ENCODE assay signal across 8 mouse cellular contexts in the genomic region with DNA sequence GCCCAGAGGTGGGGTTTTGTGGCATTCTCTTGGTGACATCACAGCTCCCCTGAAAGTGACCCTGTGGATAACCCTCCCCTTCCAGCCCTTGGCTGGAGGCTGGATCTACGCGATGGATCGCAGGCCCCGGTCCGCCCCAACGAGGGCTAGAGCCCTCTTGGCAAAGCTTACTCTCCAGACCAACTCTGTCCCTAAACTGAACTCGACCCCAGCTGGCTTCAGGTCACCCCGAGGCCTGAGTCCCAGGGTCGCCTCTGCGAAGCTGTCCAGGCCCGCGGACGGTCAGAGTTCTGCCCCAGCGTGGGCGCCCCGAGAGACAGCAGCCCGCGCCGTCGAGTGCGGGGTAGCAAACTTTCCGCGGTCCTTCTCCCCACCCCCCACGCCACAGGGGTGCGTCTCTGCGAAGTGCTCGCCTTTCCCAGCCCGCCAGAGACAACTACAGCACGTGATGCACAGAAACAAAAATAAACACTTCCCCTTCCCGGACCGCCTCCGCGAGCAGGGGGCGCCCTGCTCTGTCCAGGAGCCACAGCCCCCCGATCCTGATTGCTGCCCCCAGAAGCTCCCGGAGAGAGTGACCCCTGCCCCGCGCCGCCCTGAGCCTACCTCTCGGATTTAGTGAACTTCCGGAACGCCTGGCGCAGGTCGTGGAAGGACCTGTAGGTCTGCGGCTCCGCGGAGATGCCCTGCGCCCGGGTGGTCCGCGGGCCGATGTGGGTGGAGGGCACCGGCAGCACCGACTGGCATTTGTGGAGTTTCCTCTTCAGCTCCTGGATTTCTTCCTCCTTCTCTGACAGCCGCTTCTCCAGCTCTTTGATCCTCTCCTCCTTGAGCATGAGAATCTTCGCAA. TPM values are rescaled to one million over a fixed set of nuclear protein-coding genes. Genes with fewer than 3 reads are reported as not detected.
DNase-seq lines count a peak whose midpoint lies in the region; ATAC-seq and TF ChIP-seq lines count a peak whose summit lies in the region.

No protein-coding gene starts in this region.

- TF ChIP-seq POLR2A in olfactory bulb, adult 2 months (IDR thresholded peaks at IDR 0.05; ENCODE audit: insufficient read depth, low read depth, low read length), result no peak

- H3K4me2 ChIP-seq in embryonic facial prominence, embryonic 11.5 days (ENCODE audit: low read depth, low read length), result peak overlapping the region; percentile 92
- H3K4me2 ChIP-seq in heart, embryonic 11.5 days, result peak overlapping the region; percentile 83
- peak overlapping the region; percentile 94 for H3K4me2 ChIP-seq in lung, embryonic 16.5 days (ENCODE audit: low read depth, low read length)

- no peaks in the 10 kb centered on the region for H3K9me3 ChIP-seq in embryonic facial prominence, embryonic 11.5 days (replicated peaks; ENCODE audit: control insufficient read depth, low read length)
- no peaks in the 10 kb centered on the region for H3K9me3 ChIP-seq in heart, embryonic 11.5 days (replicated peaks; ENCODE audit: control insufficient read depth, low read length)
- H3K9me3 ChIP-seq in lung, embryonic 16.5 days (ENCODE audit: control insufficient read depth, low read length), result no peaks in the 10 kb centered on the region

- H3K27me3 ChIP-seq in embryonic facial prominence, embryonic 11.5 days (ENCODE audit: control insufficient read depth, insufficient read depth, low read length), result no peaks in the 10 kb centered on the region
- no peaks in the 10 kb centered on the region for H3K27me3 ChIP-seq in heart, embryonic 11.5 days (ENCODE audit: control insufficient read depth, insufficient read depth, low read length)
- H3K27me3 ChIP-seq in lung, embryonic 16.5 days (ENCODE audit: control insufficient read depth, insufficient read depth, low read depth, low read length), result no peaks in the 10 kb centered on the region

- TF ChIP-seq CTCF in olfactory bulb, adult 2 months (IDR thresholded peaks at IDR 0.05; ENCODE audit: insufficient read depth, low read depth, low read length), result no peak

- no peaks in the 10 kb centered on the region for H3K4me1 ChIP-seq in embryonic facial prominence, embryonic 11.5 days (ENCODE audit: control insufficient read depth, insufficient read depth, low read length)
- 0 out of 2 replicates have a peak, but pooled peaks cover 5% of the 10 kb centered on the region for H3K4me1 ChIP-seq in heart, embryonic 11.5 days (ENCODE audit: control insufficient read depth, insufficient read depth, low read length)
- peaks cover 12% of the 10 kb centered on the region for H3K4me1 ChIP-seq in lung, embryonic 16.5 days (replicated peaks; ENCODE audit: control insufficient read depth, insufficient read depth, low read length)
- H3K4me1 ChIP-seq in olfactory bulb, adult 2 months (ENCODE audit: control insufficient read depth, insufficient read depth, low read length), result peaks cover 16% of the 10 kb centered on the region

- WGBS in embryonic facial prominence, embryonic 11.5 days, result under 1% methylated on average over 56 of the region's 56 CpGs
- under 1% methylated on average over 56 of the region's 56 CpGs for WGBS in heart, embryonic 11.5 days (ENCODE audit: insufficient replicate concordance)
- under 1% methylated on average over 56 of the region's 56 CpGs for WGBS in lung, embryonic 16.5 days
- WGBS in olfactory bulb, adult 2 months, result 2% methylated on average over 56 of the region's 56 CpGs

- H3K4me3 ChIP-seq in embryonic facial prominence, embryonic 11.5 days (ENCODE audit: low read depth, low read length), result peak overlapping the region; percentile 52
- H3K4me3 ChIP-seq in heart, embryonic 11.5 days (ENCODE audit: low read depth, low read length), result peak overlapping the region; percentile 86
- H3K4me3 ChIP-seq in lung, embryonic 16.5 days (ENCODE audit: low read length), result peak overlapping the region; percentile 83
- peak overlapping the region; percentile 47 for H3K4me3 ChIP-seq in olfactory bulb, adult 2 months (ENCODE audit: insufficient read depth, low read depth, low read length)

- no peak; the same call in 1 of the 2 replicates for ATAC-seq in embryonic facial prominence, embryonic 11.5 days (replicated peaks; ENCODE audit: insufficient number of reproducible peaks, low FRiP score, low TSS enrichment, low read depth)
- ATAC-seq in heart, embryonic 11.5 days (replicated peaks; ENCODE audit: insufficient number of reproducible peaks, low FRiP score, low TSS enrichment), result peak; percentile 63
- ATAC-seq in lung, embryonic 16.5 days (ENCODE audit: low read depth), result peak; percentile 57

- no peaks in the 10 kb centered on the region for H3K36me3 ChIP-seq in embryonic facial prominence, embryonic 11.5 days (replicated peaks; ENCODE audit: control insufficient read depth, insufficient read depth, low read depth, low read length)
- H3K36me3 ChIP-seq in heart, embryonic 11.5 days (ENCODE audit: control insufficient read depth, insufficient read depth, low read length), result no peaks in the 10 kb centered on the region
- H3K36me3 ChIP-seq in lung, embryonic 16.5 days (ENCODE audit: control insufficient read depth, insufficient read depth, low read length), result no peaks in the 10 kb centered on the region

- peak; percentile 28 for DNase-seq in thymus, postnatal 4 days
- DNase-seq in thymus, adult 18-20 months, result no peak
- DNase-seq in embryonic facial prominence, embryonic 11.5 days (ENCODE audit: low spot score), result peak; percentile 61
- peak; percentile 39 for DNase-seq in kidney, adult 9 months
- no peak for DNase-seq in T-cell, adult 2 months (ENCODE audit: low spot score)

- peak overlapping the region; percentile 57 for H3K27ac ChIP-seq in embryonic facial prominence, embryonic 11.5 days (replicated peaks; ENCODE audit: low read depth, low read length)
- peak overlapping the region; percentile 95 for H3K27ac ChIP-seq in heart, embryonic 11.5 days (ENCODE audit: low read depth, low read length)
- peak overlapping the region; percentile 93 for H3K27ac ChIP-seq in lung, embryonic 16.5 days (ENCODE audit: low read length)
- H3K27ac ChIP-seq in olfactory bulb, adult 2 months (ENCODE audit: insufficient read depth, low read depth, low read length), result no peak overlapping the region

- peak overlapping the region; percentile 59 for H3K9ac ChIP-seq in embryonic facial prominence, embryonic 11.5 days (replicated peaks; ENCODE audit: low read length)
- peak overlapping the region; percentile 86 for H3K9ac ChIP-seq in heart, embryonic 11.5 days (ENCODE audit: low read depth, low read length)
- peak overlapping the region; percentile 77 for H3K9ac ChIP-seq in lung, embryonic 16.5 days (ENCODE audit: low read length)

RNA-seq across cellular contexts. Expression of gene Prkg1, which starts 0.7 kb away (rescaled TPM):
- polyA plus RNA-seq in embryonic facial prominence, embryonic 11.5 days (2014; fragmentation: Nextera tagmentation; extraction: Ambion mirVana), result 7.1 and 8.0 TPM in 2 replicates
- polyA plus RNA-seq in heart, embryonic 11.5 days (2014; fragmentation: Nextera tagmentation; extraction: Ambion mirVana), result 8.2 and 10.9 TPM in 2 replicates
- 5.7 and 6.9 TPM in 2 replicates for polyA plus RNA-seq in lung, embryonic 16.5 days (2015; fragmentation: Nextera tagmentation; extraction: Ambion mirVana)
- polyA plus RNA-seq in olfactory bulb, adult 2 months (2012; ENCODE audit: insufficient read depth, insufficient read length, low replicate concordance, missing spikeins), result not detected in 2 replicates

Comparison
In these comparisons a context has a peak if more than half of its experiments do, and no peak if none do; other contexts are left out.
1. DNase-seq: peak in thymus, postnatal 4 days (single experiment), embryonic facial prominence, embryonic 11.5 days (single experiment) and kidney, adult 9 months (single experiment); none in thymus, adult 18-20 months (0 of 2) and T-cell, adult 2 months (single experiment).
2. Peak in every context shown above with its lines, with median percentiles within 50 percentile points of each other: H3K4me2 ChIP-seq, H3K4me3 ChIP-seq and H3K9ac ChIP-seq.